Mouse (Mus musculus) G1E (cell line): ENCODE measurements around the gene Fermt2.

ENCODE experiments used
- CTCF ChIP-seq: IDR thresholded peaks from 2 replicates; pipeline ENCODE4 v1.5.1; 2012; ENCODE audit warnings: low read depth, low read length, inconsistent platforms, mixed read lengths
- GATA1 ChIP-seq: IDR thresholded peaks from 2 replicates; pipeline ENCODE4 v1.6.1; 2012; ENCODE audit warnings: borderline replicate concordance, low read length, inconsistent platforms, mixed read lengths

DNA sequence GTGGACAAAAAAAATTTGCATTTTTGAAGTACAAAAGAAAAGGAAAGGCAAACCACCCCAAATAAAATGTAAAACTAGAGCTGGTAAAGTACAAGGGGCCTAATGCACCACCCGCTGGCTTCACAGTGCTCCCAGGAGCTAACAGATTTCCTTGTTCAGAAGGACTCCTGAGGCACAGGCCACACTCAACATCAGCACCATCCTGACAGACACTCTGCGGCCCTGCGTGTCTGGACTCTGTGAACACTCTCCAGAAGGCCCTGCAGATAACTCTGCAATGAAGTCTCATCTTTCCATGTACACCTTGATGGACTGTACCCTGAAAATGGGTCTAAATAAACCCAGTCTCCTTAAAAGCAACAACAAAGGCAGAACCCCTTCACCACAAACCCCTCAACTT is 22.5 kb downstream of the Fermt2 start:
- TF ChIP-seq CTCF (no peak), GATA1 (no peak)
